Mouse (Mus musculus) hindbrain, embryonic 12.5 days (tissue): Measurements from ENCODE around the gene Coasy. TPM values are rescaled to one million over a fixed set of nuclear protein-coding genes. Genes with fewer than 3 reads are reported as not detected.

ENCODE experiments used
- ATAC-seq: fragments of 200-750 bp; cut with Nextera tagmentation; 2 replicates; pipeline ENCODE4 v1.8.0; 2017; ENCODE audit warnings: moderate TSS enrichment; ENCODE audit not compliant: low FRiP score
- H3K27ac ChIP-seq: fragments of 300-500 bp; sonication (generic); 2 replicates; pipeline ENCODE4 v1.5.1; 2016; ENCODE audit warnings: mild to moderate bottlenecking
- H3K27me3 ChIP-seq: fragments of 300-500 bp; sonication (generic); 2 replicates; pipeline ENCODE4 v1.6.1; 2016; ENCODE audit warnings: mild to moderate bottlenecking
- H3K36me3 ChIP-seq: fragments of 300-500 bp; sonication (generic); 2 replicates; pipeline ENCODE4 v1.6.1; 2016; ENCODE audit warnings: mild to moderate bottlenecking
- H3K4me1 ChIP-seq: fragments of 300-500 bp; sonication (generic); 2 replicates; pipeline ENCODE4 v1.6.1; 2016
- H3K4me2 ChIP-seq: fragments of 300-500 bp; sonication (generic); replicated peaks from 2 replicates; pipeline ENCODE4 v1.6.1; 2016; ENCODE audit warnings: mild to moderate bottlenecking
- H3K4me3 ChIP-seq: fragments of 300-500 bp; sonication (generic); 2 replicates; pipeline ENCODE4 v1.5.1; 2016; ENCODE audit warnings: mild to moderate bottlenecking
- H3K9ac ChIP-seq: fragments of 300-500 bp; sonication (generic); 2 replicates; pipeline ENCODE4 v1.6.1; 2016; ENCODE audit warnings: mild to moderate bottlenecking, moderate library complexity
- H3K9me3 ChIP-seq: fragments of 300-500 bp; sonication (generic); replicated peaks from 2 replicates; pipeline ENCODE4 v1.6.1; 2016; ENCODE audit warnings: mild to moderate bottlenecking
- WGBS: fragments of 180-500 bp; shearing (Covaris S2); methylation state at CpG from one replicate; pipeline ENCODE4 v1.1.7; 2016; 5-methylcytosine and 5-hydroxymethylcytosine counted together
- polyA plus RNA-seq: library from polyadenylated mRNA; unstranded; fragments of >200 nt; fragmentation: Nextera tagmentation; extraction: Ambion mirVana; gene quantifications from 2 replicates; pipeline ENCODE4 v1.2.1, GENCODE M21; 2016

Coasy gene
- polyA plus RNA-seq, 1 experiment from 2014 or later = 51.2 TPM

GRCm38 (mm10) chr11:101127075-101127474, 44.7 kb downstream of the Coasy start:
- peaks cover 2% of the 10 kb centered on the region; the same call in 1 of the 2 replicates for H3K4me1 ChIP-seq
- no peak overlapping the region for H3K9ac ChIP-seq
- peaks cover 47% of the 10 kb centered on the region for H3K36me3 ChIP-seq
- no peak for ATAC-seq
- no peak overlapping the region for H3K4me3 ChIP-seq
- H3K9me3 ChIP-seq = no peaks in the 10 kb centered on the region
- WGBS = 82% methylated on average over 1 of the region's 1 CpGs
- no peak overlapping the region for H3K4me2 ChIP-seq
- no peak overlapping the region for H3K27ac ChIP-seq
- H3K27me3 ChIP-seq = no peaks in the 10 kb centered on the region

GRCm38 (mm10) chr11:101128996-101129577, 46.7 kb downstream of the Coasy start:
- H3K4me2 ChIP-seq = no peak overlapping the region
- H3K36me3 ChIP-seq = peaks cover 30% of the 10 kb centered on the region
- H3K4me1 ChIP-seq = peaks cover 2% of the 10 kb centered on the region; the same call in 1 of the 2 replicates
- H3K9ac ChIP-seq = no peak overlapping the region
- H3K27me3 ChIP-seq = no peaks in the 10 kb centered on the region
- no peak overlapping the region for H3K4me3 ChIP-seq
- no peak overlapping the region for H3K27ac ChIP-seq
- WGBS = 86% methylated on average over 11 of the region's 11 CpGs
- H3K9me3 ChIP-seq = no peaks in the 10 kb centered on the region
- no peak for ATAC-seq

- no peak for ATAC-seq
- Histone ChIP-seq H3K27me3 (no peaks in the 10 kb centered on the region), H3K4me3 (no peak overlapping the region), H3K4me2 (no peak overlapping the region), H3K9me3 (no peaks in the 10 kb centered on the region), H3K27ac (no peak overlapping the region), H3K4me1 (peaks cover 2% of the 10 kb centered on the region; the same call in 1 of the 2 replicates), H3K36me3 (peaks cover 22% of the 10 kb centered on the region), H3K9ac (no peak overlapping the region)
- 50% methylated on average over 18 of the region's 18 CpGs for WGBS
These were observed 47.8 kb downstream of the Coasy start for GRCm38 (mm10) chr11:101130056-101130756.

GRCm38 (mm10) chr11:101131187-101131586, 48.8 kb downstream of the Coasy start:
- Histone ChIP-seq H3K9ac (no peak overlapping the region), H3K4me3 (no peak overlapping the region), H3K27me3 (no peaks in the 10 kb centered on the region), H3K27ac (no peak overlapping the region), H3K9me3 (no peaks in the 10 kb centered on the region), H3K4me1 (peaks cover 2% of the 10 kb centered on the region; the same call in 1 of the 2 replicates), H3K4me2 (no peak overlapping the region), H3K36me3 (peaks cover 12% of the 10 kb centered on the region)
- WGBS = 94% methylated on average over 2 of the region's 2 CpGs
- no peak for ATAC-seq

- Histone ChIP-seq H3K4me1 (peaks cover 2% of the 10 kb centered on the region; the same call in 1 of the 2 replicates), H3K9ac (no peak overlapping the region), H3K36me3 (peaks cover 7% of the 10 kb centered on the region), H3K9me3 (no peaks in the 10 kb centered on the region), H3K27me3 (no peaks in the 10 kb centered on the region), H3K4me3 (no peak overlapping the region), H3K4me2 (no peak overlapping the region), H3K27ac (no peak overlapping the region)
- 86% methylated on average over 6 of the region's 6 CpGs for WGBS
- no peak for ATAC-seq
These were observed 49.3 kb downstream of the Coasy start for GRCm38 (mm10) chr11:101131701-101132100.

GRCm38 (mm10) chr11:101133037-101133436, 50.7 kb downstream of the Coasy start:
- no peak for ATAC-seq
- H3K9ac ChIP-seq = no peak overlapping the region
- WGBS = 83% methylated on average over 12 of the region's 12 CpGs
- H3K27ac ChIP-seq = no peak overlapping the region
- peaks cover 2% of the 10 kb centered on the region; the same call in 1 of the 2 replicates for H3K4me1 ChIP-seq
- H3K4me3 ChIP-seq = no peak overlapping the region
- no peaks in the 10 kb centered on the region for H3K36me3 ChIP-seq
- no peak overlapping the region for H3K4me2 ChIP-seq
- no peaks in the 10 kb centered on the region for H3K27me3 ChIP-seq
- H3K9me3 ChIP-seq = no peaks in the 10 kb centered on the region

- Histone ChIP-seq H3K9ac (no peak overlapping the region), H3K4me1 (peaks cover 5% of the 10 kb centered on the region; the same call in 1 of the 2 replicates), H3K27ac (no peak overlapping the region), H3K4me2 (no peak overlapping the region), H3K4me3 (no peak overlapping the region), H3K36me3 (no peaks in the 10 kb centered on the region), H3K27me3 (no peaks in the 10 kb centered on the region), H3K9me3 (no peaks in the 10 kb centered on the region)
- ATAC-seq = no peak
- WGBS = 83% methylated on average over 13 of the region's 13 CpGs
These were observed 52.0 kb downstream of the Coasy start for GRCm38 (mm10) chr11:101134217-101134865.

Other genes with a start within 250 kb of the Coasy start
- 17.3 and 20.5 TPM in 2 replicates for gene Stat5b, start 231.8 kb upstream of the Coasy start, polyA plus RNA-seq
- 1.4 and 2.8 TPM in 2 replicates for gene Stat5a, start 223.2 kb upstream of the Coasy start, polyA plus RNA-seq
- 41.4 and 47.4 TPM in 2 replicates for gene Stat3, start 143.0 kb upstream of the Coasy start, polyA plus RNA-seq
- gene Cavin1, start 111.7 kb upstream of the Coasy start, polyA plus RNA-seq = 51.4 and 63.2 TPM in 2 replicates
- 70.2 and 74.1 TPM in 2 replicates for gene Atp6v0a1, start 73.1 kb upstream of the Coasy start, polyA plus RNA-seq
- 13.3 and 13.7 TPM in 2 replicates for gene Naglu, start 12.6 kb upstream of the Coasy start, polyA plus RNA-seq
- gene Hsd17b1, start 4.2 kb upstream of the Coasy start, polyA plus RNA-seq = 0.23 and 0.26 TPM in 2 replicates
- gene Mlx, start 4.7 kb downstream of the Coasy start, polyA plus RNA-seq = 62.1 and 62.4 TPM in 2 replicates
- gene Psmc3ip, start 12.9 kb downstream of the Coasy start, polyA plus RNA-seq = 30.5 and 34.3 TPM in 2 replicates
- gene Retreg3, start 37.3 kb downstream of the Coasy start, polyA plus RNA-seq = 23.2 and 25.1 TPM in 2 replicates
- gene Tubg1, start 37.4 kb downstream of the Coasy start, polyA plus RNA-seq = 81.6 and 83.2 TPM in 2 replicates
- 10.4 and 12.9 TPM in 2 replicates for gene Tubg2, start 73.3 kb downstream of the Coasy start, polyA plus RNA-seq
- 0.97 and 1.2 TPM in 2 replicates for gene Cntnap1, start 88.0 kb downstream of the Coasy start, polyA plus RNA-seq
- gene Plekhh3, start 88.8 kb downstream of the Coasy start, polyA plus RNA-seq = 14.3 and 15.4 TPM in 2 replicates
- 0.23 and 0.61 TPM in 2 replicates for gene Ccr10, start 92.9 kb downstream of the Coasy start, polyA plus RNA-seq
- 17.3 and 18.5 TPM in 2 replicates for gene Ezh1, start 143.9 kb downstream of the Coasy start, polyA plus RNA-seq
- gene Ramp2, start 163.5 kb downstream of the Coasy start, polyA plus RNA-seq = 60.1 and 62.2 TPM in 2 replicates
- gene Vps25, start 171.1 kb downstream of the Coasy start, polyA plus RNA-seq = 90.9 and 97.4 TPM in 2 replicates
- gene Wnk4, start 178.0 kb downstream of the Coasy start, polyA plus RNA-seq = 8.5 and 9.5 TPM in 2 replicates
- 1.5 TPM in 2 replicates for gene Cntd1, start 196.4 kb downstream of the Coasy start, polyA plus RNA-seq
- gene Coa3, start 196.5 kb downstream of the Coasy start, polyA plus RNA-seq = 195 and 210 TPM in 2 replicates
- 154 and 158 TPM in 2 replicates for gene Becn1, start 219.7 kb downstream of the Coasy start, polyA plus RNA-seq
- 157 and 169 TPM in 2 replicates for gene Psme3, start 233.6 kb downstream of the Coasy start, polyA plus RNA-seq
- 2.4 and 3.5 TPM in 2 replicates for gene Aoc2, start 242.5 kb downstream of the Coasy start, polyA plus RNA-seq
- 0.07 TPM in 1 of 2 replicates, not detected in the other for gene Aoc3, start 248.0 kb downstream of the Coasy start, polyA plus RNA-seq